Mouse (Mus musculus): ENCODE measurements around the gene Spats2.

- TF ChIP-seq GATA1 (IDR thresholded peaks at IDR 0.05; ENCODE audit: borderline replicate concordance, low read length) (no peak), FLI1 (IDR thresholded peaks at IDR 0.05; ENCODE audit: low read length) (no peak)
Measured at GRCm38 (mm10) chr15:99083258-99083657, 42.5 kb upstream of the Spats2 start.
